In the genomic region with DNA sequence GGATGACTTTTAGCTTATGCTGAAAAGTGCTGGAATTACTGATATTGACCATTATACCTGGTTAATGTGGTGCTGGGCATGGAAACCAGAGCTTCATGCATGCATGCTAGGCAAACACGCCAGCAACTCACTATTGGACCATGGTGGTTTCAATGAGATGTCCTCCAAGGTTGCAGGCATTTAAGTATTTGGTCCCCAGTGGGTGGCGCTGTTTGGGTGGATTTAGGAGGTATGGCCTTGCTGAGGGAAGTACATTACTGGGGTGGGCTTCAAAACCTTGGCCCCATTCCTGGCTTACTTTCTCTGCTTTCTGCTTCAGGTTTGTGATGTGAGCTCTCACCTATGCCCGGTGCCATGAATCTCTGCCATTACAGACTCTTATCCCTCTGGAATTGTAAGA, we compare ENCODE assay signal across 16 mouse cellular contexts. TPM values are rescaled to one million over a fixed set of nuclear protein-coding genes. Genes with fewer than 3 reads are reported as not detected.
DNase-seq lines count a peak whose midpoint lies in the region; ATAC-seq and TF ChIP-seq lines count a peak whose summit lies in the region.
"Had no signal": no experiment of that assay in that cellular context is flagged by ENCODE, and none has a peak within 500 bp of the region (broad histone marks: within the 10 kb centered on the region; RNA-seq: fewer than 3 reads in every experiment).

No protein-coding gene starts in this region.

- H3K9ac ChIP-seq in lung, postnatal 0 days (replicated peaks; ENCODE audit: low read depth), result no peak overlapping the region
- H3K9ac ChIP-seq: embryonic facial prominence, embryonic 13.5 days; heart, embryonic 15.5 days; hindbrain, embryonic 12.5 days; intestine, embryonic 15.5 days; lung, embryonic 15.5 days; midbrain, embryonic 12.5 days had no signal

- peak; percentile 31 for TF ChIP-seq CTCF in lung, postnatal 0 days (IDR thresholded peaks at IDR 0.05)

- no peak overlapping the region for H3K4me3 ChIP-seq in lung, postnatal 0 days (ENCODE audit: low read depth, low read length)
- H3K4me3 ChIP-seq: embryonic facial prominence, embryonic 13.5 days; heart, embryonic 15.5 days; hindbrain, embryonic 12.5 days; intestine, embryonic 15.5 days; lung, embryonic 15.5 days; midbrain, embryonic 12.5 days; myocyte had no signal

- DNase-seq in adrenal gland, postnatal 25 days, result peak; percentile 30
- DNase-seq in adrenal gland, adult 18-20 months (ENCODE audit: low spot score in 2 of 2), result no peak
- DNase-seq in lung, postnatal 0 days (ENCODE audit: low spot score), result no peak
- no peak for DNase-seq in lung, adult 18-20 months
- peak; percentile 7 for DNase-seq in ES-CJ7 (ENCODE audit: low read depth, low spot score)
- DNase-seq in splenic B cell, adult 2 months (ENCODE audit: low read depth, low spot score), result peak; percentile 1
- DNase-seq in cerebellum, postnatal 14 days, result no peak
- no peak for DNase-seq in gastrocnemius, postnatal 4 days (ENCODE audit: low spot score in 2 of 2)
- DNase-seq: cerebellum, adult 11 months had no signal

- WGBS in lung, postnatal 0 days, result 61% methylated on average over 3 of the region's 3 CpGs

- no peaks in the 10 kb centered on the region for H3K4me1 ChIP-seq in lung, postnatal 0 days (ENCODE audit: insufficient read depth, low read depth, low read length)
- H3K4me1 ChIP-seq: intestine, embryonic 15.5 days; lung, embryonic 15.5 days had no signal

- H3K4me2 ChIP-seq in lung, postnatal 0 days (replicated peaks; ENCODE audit: low read depth, low read length), result no peak overlapping the region
- H3K4me2 ChIP-seq: embryonic facial prominence, embryonic 13.5 days; heart, embryonic 15.5 days; hindbrain, embryonic 12.5 days; intestine, embryonic 15.5 days; lung, embryonic 15.5 days; midbrain, embryonic 12.5 days had no signal

- H3K9me3 ChIP-seq in lung, postnatal 0 days (ENCODE audit: low read length), result no peaks in the 10 kb centered on the region
- H3K9me3 ChIP-seq: embryonic facial prominence, embryonic 13.5 days; heart, embryonic 15.5 days; hindbrain, embryonic 12.5 days; intestine, embryonic 15.5 days; lung, embryonic 15.5 days; midbrain, embryonic 12.5 days had no signal

- ATAC-seq in lung, postnatal 0 days, result no peak
- ATAC-seq: intestine, embryonic 15.5 days had no signal

- H3K36me3 ChIP-seq in lung, postnatal 0 days (ENCODE audit: insufficient read depth, low read length), result no peaks in the 10 kb centered on the region
- H3K36me3 ChIP-seq in splenic B cell, adult 2 months (ENCODE audit: control insufficient read depth, insufficient read depth, low read length, poor library complexity, severe bottlenecking), result no peaks in the 10 kb centered on the region
- H3K36me3 ChIP-seq: embryonic facial prominence, embryonic 13.5 days; heart, embryonic 15.5 days; hindbrain, embryonic 12.5 days; intestine, embryonic 15.5 days; lung, embryonic 15.5 days; midbrain, embryonic 12.5 days had no signal

- TF ChIP-seq EP300 in lung, postnatal 0 days (IDR thresholded peaks at IDR 0.05), result no peak

- no peaks in the 10 kb centered on the region for H3K27me3 ChIP-seq in lung, postnatal 0 days (replicated peaks; ENCODE audit: insufficient read depth, low read length)
- no peaks in the 10 kb centered on the region for H3K27me3 ChIP-seq in splenic B cell, adult 2 months (ENCODE audit: control insufficient read depth, insufficient read depth, low read length, poor library complexity, severe bottlenecking)
- H3K27me3 ChIP-seq: embryonic facial prominence, embryonic 13.5 days; hindbrain, embryonic 12.5 days; intestine, embryonic 15.5 days; lung, embryonic 15.5 days; midbrain, embryonic 12.5 days had no signal

- no peak overlapping the region for H3K27ac ChIP-seq in lung, postnatal 0 days (ENCODE audit: low read length)
- H3K27ac ChIP-seq: embryonic facial prominence, embryonic 13.5 days; heart, embryonic 15.5 days; hindbrain, embryonic 12.5 days; intestine, embryonic 15.5 days; lung, embryonic 15.5 days; midbrain, embryonic 12.5 days had no signal

RNA-seq across cellular contexts. Expression of a gene that starts 23.1 kb away (rescaled TPM):
- total RNA-seq in adrenal gland, postnatal 25 days (2021), result 175 and 193 TPM in 2 replicates
- total RNA-seq in adrenal gland, adult 18-20 months (2021), result 100 to 1,000 TPM; 156 to 178 TPM
- 57.1 and 64.4 TPM in 2 replicates for polyA plus RNA-seq in lung, postnatal 0 days (2015; fragmentation: Nextera tagmentation; extraction: Ambion mirVana)
- total RNA-seq in gastrocnemius, postnatal 4 days (2021), result 10 to 100 TPM; 41.4 to 49.0 TPM

RNA-seq across cellular contexts. Expression of a gene that starts 40.0 kb away (rescaled TPM):
- 72.9 and 80.4 TPM in 2 replicates for total RNA-seq in adrenal gland, postnatal 25 days (2021)
- total RNA-seq in adrenal gland, adult 18-20 months (2021), result 10 to 100 TPM; 84.8 to 90.4 TPM
- polyA plus RNA-seq in lung, postnatal 0 days (2015; fragmentation: Nextera tagmentation; extraction: Ambion mirVana), result 17.0 and 21.1 TPM in 2 replicates
- total RNA-seq in gastrocnemius, postnatal 4 days (2021), result 10 to 100 TPM; 28.4 to 30.3 TPM

Comparison
In these comparisons a context has a peak if more than half of its experiments do, and no peak if none do; other contexts are left out.
1. DNase-seq: peak in adrenal gland, postnatal 25 days (single experiment), ES-CJ7 (single experiment) and splenic B cell, adult 2 months (single experiment); none in adrenal gland, adult 18-20 months (0 of 2), lung, postnatal 0 days (single experiment), lung, adult 18-20 months (0 of 2), cerebellum, postnatal 14 days (0 of 2) and gastrocnemius, postnatal 4 days (0 of 2).